Mouse (Mus musculus): ENCODE measurements at regions not wholly inside any gene's neighbourhood (a gene's known extent, or its start where the extent isn't known, plus 50 kb on each side); places are given as distances from the start of the nearest gene placed in this dataset.
"Not testable (repeated sequence)": the region's sequence is repeated elsewhere in the genome, so short reads cannot be mapped to it uniquely, and the experiment has no call there.

DNA sequence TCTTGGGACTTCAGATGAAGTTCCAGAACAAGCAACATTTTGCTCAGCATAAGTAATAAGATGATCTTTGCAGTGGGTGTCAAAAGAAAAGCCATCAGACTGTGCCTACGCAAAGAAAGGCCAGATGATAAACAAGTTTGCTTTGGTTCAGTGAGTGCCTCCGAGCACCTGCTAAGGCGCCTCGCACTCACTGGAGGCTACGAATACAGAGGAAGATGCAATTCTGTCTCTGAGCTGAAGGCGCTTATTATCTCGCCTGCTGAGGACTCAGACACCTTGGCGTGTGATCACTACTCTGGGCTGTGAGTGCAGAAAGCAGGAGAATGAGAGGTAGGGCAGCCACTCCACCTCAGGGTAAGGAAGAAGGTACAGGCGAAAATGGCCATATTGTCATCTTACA is 82.7 kb upstream of the Dyrk2 start:
- no peaks in the 10 kb centered on the region for H3K9me3 ChIP-seq (ENCODE audit: control insufficient read depth, low read length)
- H3K4me2 ChIP-seq (ENCODE audit: low read depth), result no peak overlapping the region
- WGBS (ENCODE audit: insufficient replicate concordance), result 74% methylated on average over 9 of the region's 9 CpGs

GRCm38 (mm10) chr10:118947724-118948123 is 77.7 kb upstream of the Dyrk2 start:
- Histone ChIP-seq H3K27me3 (ENCODE audit: control insufficient read depth, insufficient read depth, low read length) (no peaks in the 10 kb centered on the region), H3K4me2 (ENCODE audit: low read depth) (no peak overlapping the region), H3K4me1 (replicated peaks; ENCODE audit: control insufficient read depth in 2 of 2, insufficient read depth in 2 of 2, low read length in 1 of 2) (no peaks in the 10 kb centered on the region), H3K27ac (no peak overlapping the region), H3K9ac (replicated peaks) (no peak overlapping the region), H3K36me3 (replicated peaks; ENCODE audit: control insufficient read depth, insufficient read depth, low read depth) (no peaks in the 10 kb centered on the region), H3K4me3 (ENCODE audit: insufficient read depth in 1 of 2, low read depth in 2 of 2, low read length in 2 of 2) (no peak overlapping the region), H3K9me3 (ENCODE audit: control insufficient read depth, low read length) (no peaks in the 10 kb centered on the region)
- ATAC-seq (ENCODE audit: insufficient read depth) (no peak), DNase-seq (ENCODE audit: low read depth in 3 of 3, low spot score in 3 of 3) (no peak)
- no peak for TF ChIP-seq CTCF (IDR thresholded peaks at IDR 0.05; ENCODE audit: low read depth)
- no peak for TF ChIP-seq EP300 (IDR thresholded peaks at IDR 0.05; ENCODE audit: low read depth)
- WGBS (ENCODE audit: insufficient replicate concordance), result 70% methylated on average over 6 of the region's 6 CpGs

More for the DNA sequence above, 82.7 kb upstream of the Dyrk2 start:
- ATAC-seq (ENCODE audit: insufficient read depth), result no peak
- no peak for DNase-seq (ENCODE audit: low read depth in 3 of 3, low spot score in 3 of 3)
- Histone ChIP-seq H3K9ac (replicated peaks) (no peak overlapping the region), H3K4me1 (replicated peaks; ENCODE audit: control insufficient read depth in 2 of 2, insufficient read depth in 2 of 2, low read length in 1 of 2) (no peaks in the 10 kb centered on the region), H3K4me3 (ENCODE audit: insufficient read depth in 1 of 2, low read depth in 2 of 2, low read length in 2 of 2) (no peak overlapping the region), H3K27me3 (ENCODE audit: control insufficient read depth, insufficient read depth, low read length) (no peaks in the 10 kb centered on the region), H3K27ac (no peak overlapping the region), H3K36me3 (replicated peaks; ENCODE audit: control insufficient read depth, insufficient read depth, low read depth) (no peaks in the 10 kb centered on the region)
- TF ChIP-seq CTCF (IDR thresholded peaks at IDR 0.05; ENCODE audit: low read depth), result no peak
- TF ChIP-seq EP300 (IDR thresholded peaks at IDR 0.05; ENCODE audit: low read depth), result no peak

GRCm38 (mm10) chr10:118947016-118947674 is 77.1 kb upstream of the Dyrk2 start:
- H3K27ac ChIP-seq, result no peak overlapping the region
- no peaks in the 10 kb centered on the region for H3K9me3 ChIP-seq (ENCODE audit: control insufficient read depth, low read length)
- no peaks in the 10 kb centered on the region for H3K27me3 ChIP-seq (ENCODE audit: control insufficient read depth, insufficient read depth, low read length)
- no peak overlapping the region for H3K4me3 ChIP-seq (ENCODE audit: insufficient read depth in 1 of 2, low read depth in 2 of 2, low read length in 2 of 2)
- no peak for DNase-seq (ENCODE audit: low read depth in 3 of 3, low spot score in 3 of 3)
- H3K36me3 ChIP-seq (replicated peaks; ENCODE audit: control insufficient read depth, insufficient read depth, low read depth), result no peaks in the 10 kb centered on the region
- H3K4me2 ChIP-seq (ENCODE audit: low read depth), result no peak overlapping the region
- no peak for TF ChIP-seq CTCF (IDR thresholded peaks at IDR 0.05; ENCODE audit: low read depth)
- TF ChIP-seq EP300 (IDR thresholded peaks at IDR 0.05; ENCODE audit: low read depth), result no peak
- no peaks in the 10 kb centered on the region for H3K4me1 ChIP-seq (replicated peaks; ENCODE audit: control insufficient read depth in 2 of 2, insufficient read depth in 2 of 2, low read length in 1 of 2)
- WGBS (ENCODE audit: insufficient replicate concordance), result 51% methylated on average over 9 of the region's 9 CpGs
- H3K9ac ChIP-seq (replicated peaks), result no peak overlapping the region
- no peak for ATAC-seq (ENCODE audit: insufficient read depth)

DNA sequence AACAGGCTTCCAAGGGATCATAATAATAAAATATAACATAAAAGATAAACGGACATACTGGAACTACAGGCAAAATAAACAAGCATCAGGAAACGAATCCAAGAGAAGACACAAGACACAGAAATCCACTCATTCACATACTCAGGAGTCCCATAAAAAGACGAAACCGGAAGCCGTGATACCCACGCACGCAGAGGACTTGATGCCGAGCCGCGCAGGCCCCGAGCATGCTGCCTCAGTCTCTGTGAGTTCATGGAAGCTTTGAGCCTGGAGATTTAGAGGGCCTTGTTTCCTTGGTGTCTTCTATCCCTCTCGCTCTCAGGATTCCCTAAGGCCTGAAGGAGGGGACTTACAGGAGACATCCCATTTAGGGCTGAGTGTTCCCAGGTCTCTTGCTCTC is 57.3 kb upstream of the Dyrk2 start:
- TF ChIP-seq EP300 (IDR thresholded peaks at IDR 0.05; ENCODE audit: low read depth) (no peak), CTCF (IDR thresholded peaks at IDR 0.05; ENCODE audit: low read depth) (no peak)
- DNase-seq (ENCODE audit: low read depth in 3 of 3, low spot score in 3 of 3), result no peak
- 79% methylated on average over 12 of the region's 12 CpGs for WGBS (ENCODE audit: insufficient replicate concordance)

DNA sequence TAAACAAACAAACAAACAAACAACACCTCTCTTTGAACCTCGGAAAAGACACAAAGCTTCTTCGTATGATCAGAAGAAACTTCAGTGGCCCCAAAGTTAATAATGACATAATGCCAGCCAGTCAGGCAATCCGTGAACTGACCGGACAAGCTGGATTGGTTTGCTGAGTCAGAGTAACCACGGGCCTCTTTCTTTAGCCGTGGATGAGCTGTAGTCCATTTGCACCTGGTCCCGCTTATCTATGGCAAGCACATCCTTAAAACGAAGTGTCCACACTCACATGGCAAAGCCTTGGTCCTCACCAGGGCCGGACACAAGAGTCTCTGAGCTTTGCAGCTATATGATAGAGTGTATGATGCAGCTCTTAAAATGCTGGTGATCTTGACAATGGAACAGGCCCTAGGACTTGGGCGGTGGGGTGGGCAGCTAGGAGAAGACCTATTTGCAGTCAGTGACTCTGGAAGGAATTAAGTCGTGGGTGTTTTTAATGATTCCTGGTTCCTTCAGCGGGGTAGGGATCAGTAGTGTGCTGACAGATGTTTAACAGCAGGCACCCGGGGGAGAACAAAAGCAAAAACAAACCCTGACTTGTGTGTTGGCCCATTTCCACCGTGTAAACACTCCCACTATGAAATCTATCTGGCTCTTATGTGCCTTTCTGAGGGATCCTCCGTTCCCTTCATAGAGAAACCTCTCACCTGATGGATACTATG is 53.6 kb upstream of the Dyrk2 start:
- 54% methylated on average over 15 of the region's 15 CpGs for WGBS (ENCODE audit: insufficient replicate concordance)
- H3K36me3 ChIP-seq (replicated peaks; ENCODE audit: control insufficient read depth, insufficient read depth, low read depth), result no peaks in the 10 kb centered on the region
- H3K27me3 ChIP-seq (ENCODE audit: control insufficient read depth, insufficient read depth, low read length), result no peaks in the 10 kb centered on the region
- no peak overlapping the region for H3K4me3 ChIP-seq (ENCODE audit: insufficient read depth in 1 of 2, low read depth in 2 of 2, low read length in 2 of 2)
- ATAC-seq (ENCODE audit: insufficient read depth) (no peak), DNase-seq (ENCODE audit: low read depth in 3 of 3, low spot score in 3 of 3) (no peak)
- no peak overlapping the region for H3K9ac ChIP-seq (replicated peaks)
- TF ChIP-seq CTCF (IDR thresholded peaks at IDR 0.05; ENCODE audit: low read depth) (no peak), EP300 (IDR thresholded peaks at IDR 0.05; ENCODE audit: low read depth) (no peak)
- no peaks in the 10 kb centered on the region for H3K4me1 ChIP-seq (replicated peaks; ENCODE audit: control insufficient read depth in 2 of 2, insufficient read depth in 2 of 2, low read length in 1 of 2)
- no peak overlapping the region for H3K27ac ChIP-seq
- no peaks in the 10 kb centered on the region for H3K9me3 ChIP-seq (ENCODE audit: control insufficient read depth, low read length)
- H3K4me2 ChIP-seq (ENCODE audit: low read depth), result no peak overlapping the region

More for the DNA sequence above, 57.3 kb upstream of the Dyrk2 start:
- H3K27ac ChIP-seq, result no peak overlapping the region
- no peak overlapping the region for H3K4me3 ChIP-seq (ENCODE audit: insufficient read depth in 1 of 2, low read depth in 2 of 2, low read length in 2 of 2)
- no peaks in the 10 kb centered on the region for H3K9me3 ChIP-seq (ENCODE audit: control insufficient read depth, low read length)
- no peak for ATAC-seq (ENCODE audit: insufficient read depth)
- H3K27me3 ChIP-seq (ENCODE audit: control insufficient read depth, insufficient read depth, low read length), result no peaks in the 10 kb centered on the region
- no peak overlapping the region for H3K9ac ChIP-seq (replicated peaks)
- H3K36me3 ChIP-seq (replicated peaks; ENCODE audit: control insufficient read depth, insufficient read depth, low read depth), result no peaks in the 10 kb centered on the region
- no peaks in the 10 kb centered on the region for H3K4me1 ChIP-seq (replicated peaks; ENCODE audit: control insufficient read depth in 2 of 2, insufficient read depth in 2 of 2, low read length in 1 of 2)
- no peak overlapping the region for H3K4me2 ChIP-seq (ENCODE audit: low read depth)

- H3K4me3 ChIP-seq (ENCODE audit: insufficient read depth in 1 of 2, low read depth in 2 of 2, low read length in 2 of 2); H3K9ac ChIP-seq (replicated peaks); H3K36me3 ChIP-seq (replicated peaks; ENCODE audit: control insufficient read depth, insufficient read depth, low read depth); ATAC-seq (ENCODE audit: insufficient read depth); H3K9me3 ChIP-seq (ENCODE audit: control insufficient read depth, low read length); H3K27me3 ChIP-seq (ENCODE audit: control insufficient read depth, insufficient read depth, low read length); H3K27ac ChIP-seq; H3K4me2 ChIP-seq (ENCODE audit: low read depth); H3K4me1 ChIP-seq (replicated peaks; ENCODE audit: control insufficient read depth in 2 of 2, insufficient read depth in 2 of 2, low read length in 1 of 2); DNase-seq (ENCODE audit: low read depth in 3 of 3, low spot score in 3 of 3): not testable (repeated sequence)
These were observed 52.1 kb upstream of the Dyrk2 start for GRCm38 (mm10) chr10:118922120-118922519.
